Mouse (Mus musculus) right cerebral cortex, postnatal 4 days (tissue): Measurements from ENCODE around the gene Ubxn4.
"Not testable (repeated sequence)": the region's sequence is repeated elsewhere in the genome, so short reads cannot be mapped to it uniquely, and the experiment has no call there.

Experiments used
- DNase-seq: peaks from one replicate; pipeline ENCODE4 v3.0.0-alpha.2; 2022

The Ubxn4 gene

GRCm38 (mm10) chr1:128314665-128315064 is 70.9 kb downstream of the Ubxn4 start:
- no peak for DNase-seq

- not testable (repeated sequence) for DNase-seq
These were observed 75.5 kb downstream of the Ubxn4 start for GRCm38 (mm10) chr1:128319266-128319665.

GRCm38 (mm10) chr1:128323026-128323643 is 79.4 kb downstream of the Ubxn4 start:
- no peak for DNase-seq

GRCm38 (mm10) chr1:128324776-128325175 is 81.0 kb downstream of the Ubxn4 start:
- no peak for DNase-seq

GRCm38 (mm10) chr1:128327165-128327564 is 83.4 kb downstream of the Ubxn4 start:
- DNase-seq, result no peak

GRCm38 (mm10) chr1:128328218-128328617 is 84.5 kb downstream of the Ubxn4 start, which contains the start of gene Lct:
TSS of gene Lct (minus strand) at chr1:128328318.
- no peak for DNase-seq
